Mouse (Mus musculus) right cerebral cortex, postnatal 14 days (tissue): ENCODE data around the gene Hexb.
"Not testable (repeated sequence)": the region's sequence is repeated elsewhere in the genome, so short reads cannot be mapped to it uniquely, and the experiment has no call there.

Source experiments
- DNase-seq: peaks from one replicate; pipeline ENCODE4 v3.0.0; 2022

The Hexb gene

GRCm38 (mm10) chr13:97178943-97179342 lies 19.2 kb downstream of the Hexb start:
- no peak for DNase-seq

DNA sequence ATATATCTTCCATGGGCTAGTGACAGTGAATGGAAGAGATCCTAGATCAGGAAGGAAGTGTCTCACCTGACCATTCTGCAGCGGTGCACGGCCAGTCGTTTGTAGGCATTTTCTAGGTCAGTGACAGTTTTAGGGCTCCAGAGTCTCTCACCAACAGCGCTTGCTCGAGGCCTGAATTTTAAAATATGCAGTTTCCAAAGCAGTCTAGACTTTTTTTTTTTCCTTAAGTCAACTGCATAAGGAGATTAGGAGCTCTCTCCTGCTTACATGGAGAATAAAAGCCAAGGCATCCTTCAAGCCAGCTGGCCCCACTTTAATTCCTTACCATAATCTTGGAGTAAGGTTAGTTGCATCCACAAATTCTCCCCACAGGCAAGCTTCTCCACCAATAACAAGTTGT lies 21.4 kb downstream of the Hexb start:
- no peak for DNase-seq

- DNase-seq, result no peak
Observed at GRCm38 (mm10) chr13:97175520-97176264, 22.5 kb downstream of the Hexb start.

DNA sequence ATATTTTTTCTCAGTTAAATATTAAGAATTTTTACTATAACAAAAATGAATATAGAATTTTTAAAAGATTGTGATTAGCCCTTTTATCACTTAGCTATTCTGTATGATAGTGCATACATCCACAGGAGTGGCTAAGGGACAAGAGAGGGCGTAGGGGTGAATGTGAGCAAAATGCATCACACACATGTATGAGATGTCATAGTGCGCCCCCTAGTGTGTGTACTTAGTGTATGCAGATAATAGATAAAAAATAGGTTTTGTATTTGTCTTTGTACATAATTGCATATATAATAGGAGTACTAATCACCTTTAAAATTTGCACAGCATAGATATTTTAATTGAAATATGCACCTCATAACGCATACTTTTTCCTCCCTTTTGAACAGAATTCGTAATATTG lies 52.3 kb downstream of the Hexb start:
- peak; percentile 32 for DNase-seq

DNA sequence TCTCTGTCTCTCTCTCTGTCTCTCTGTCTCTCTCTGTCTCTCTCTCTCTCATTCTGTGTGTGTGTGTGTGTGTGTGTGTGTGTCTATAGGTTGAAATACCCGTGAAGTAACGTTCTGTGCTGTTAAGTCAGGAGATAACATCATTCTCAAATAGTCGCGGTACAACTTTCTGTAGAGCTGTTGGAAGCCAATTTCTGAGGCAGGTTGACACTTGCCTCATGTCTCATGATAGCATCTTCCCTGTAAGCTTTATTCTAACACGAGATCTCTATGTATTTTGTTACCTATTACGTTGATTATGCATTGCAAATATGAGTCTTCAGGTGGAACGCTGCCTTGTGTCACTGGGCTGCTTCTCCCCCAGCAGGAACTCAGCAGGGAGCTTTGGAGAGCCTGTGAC lies 55.8 kb downstream of the Hexb start:
- DNase-seq, result no peak

GRCm38 (mm10) chr13:97138404-97138931 lies 59.7 kb downstream of the Hexb start:
- DNase-seq, result not testable (repeated sequence)

DNA sequence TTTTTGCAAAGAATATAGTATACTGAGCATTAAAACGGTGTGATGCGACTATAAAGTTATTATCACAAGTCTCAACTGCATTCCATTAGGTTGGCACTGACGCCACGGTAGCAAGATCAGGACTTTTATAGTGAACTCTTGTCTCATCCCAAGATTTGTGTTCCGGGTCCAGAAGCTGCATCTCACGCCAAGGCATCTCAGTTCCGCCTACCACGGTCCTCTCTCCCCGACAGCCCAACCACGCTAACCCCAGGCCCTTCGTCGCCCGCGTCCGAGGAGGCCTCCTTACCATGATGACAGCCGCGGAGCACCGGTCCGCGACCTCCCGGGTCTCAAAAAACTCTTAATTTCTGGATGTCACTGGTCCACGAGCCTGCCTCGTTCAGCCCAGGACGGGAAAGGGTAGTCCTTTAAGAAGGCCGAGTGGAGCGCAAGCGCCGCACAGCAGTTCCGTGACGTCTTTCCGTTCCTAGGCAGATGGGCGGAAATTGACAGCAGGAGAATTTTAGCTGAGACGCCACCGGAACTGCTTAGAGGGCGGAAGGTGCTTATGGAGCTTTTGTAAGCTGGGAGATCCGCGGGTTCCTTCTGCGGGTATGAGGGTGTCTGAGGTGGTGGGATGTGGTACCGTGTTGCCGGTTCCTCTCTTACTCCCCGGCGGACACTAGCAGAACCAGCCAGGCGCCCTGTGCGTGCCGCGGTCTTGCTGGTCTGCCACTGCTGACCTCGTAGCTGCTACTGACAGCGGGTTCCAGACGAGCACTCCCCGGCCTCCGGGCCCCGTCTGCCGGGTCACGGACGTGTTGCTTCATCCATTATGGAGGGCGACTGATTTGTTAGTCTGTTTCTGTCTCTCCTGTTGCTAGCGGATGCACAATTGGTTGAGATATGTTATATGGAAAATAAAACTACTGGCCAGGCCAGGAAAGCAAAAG lies 60.4 kb downstream of the Hexb start, which contains the start of the genes Gfm2 and Nsa2:
Gene Gfm2 (plus strand): TSS at position 472 of the 935 bp plus-strand sequence.
Gene Nsa2 (minus strand): TSS at position 472 of the 935 bp plus-strand sequence.
- peak; percentile 84 for DNase-seq

- DNase-seq, result not testable (repeated sequence)
Observed at GRCm38 (mm10) chr13:97130413-97130812, 67.7 kb downstream of the Hexb start.

DNA sequence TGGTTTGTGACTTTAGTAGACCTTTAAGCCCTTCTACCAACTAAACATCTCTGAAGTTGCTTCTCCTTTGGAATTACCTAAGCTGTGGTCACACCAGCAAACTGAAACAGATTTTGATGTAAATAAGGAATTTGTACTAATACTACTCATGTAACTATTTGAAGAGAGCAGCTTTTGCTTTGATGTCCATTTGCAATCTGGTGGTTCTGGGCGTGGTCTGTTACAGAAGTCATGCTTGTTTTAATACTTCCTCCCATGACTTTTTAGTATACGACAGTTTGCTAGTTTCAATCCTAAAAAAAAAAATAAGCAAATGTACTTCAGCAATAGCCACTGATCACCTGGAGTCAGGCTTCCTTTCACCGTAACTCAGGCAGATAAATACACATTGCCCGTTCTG lies 68.5 kb downstream of the Hexb start:
- not testable (repeated sequence) for DNase-seq
